Mouse (Mus musculus) intestine, postnatal 0 days (tissue): Measurements from ENCODE around the gene Cmpk2. TPM values are rescaled to one million over a fixed set of nuclear protein-coding genes. Genes with fewer than 3 reads are reported as not detected.
"Not testable (repeated sequence)": the region's sequence is repeated elsewhere in the genome, so short reads cannot be mapped to it uniquely, and the experiment has no call there.

Source experiments
- ATAC-seq: fragments of 200-750 bp; cut with Nextera tagmentation; 2 replicates; pipeline ENCODE4 v1.8.0; 2017; ENCODE audit warnings: mild to moderate bottlenecking, moderate TSS enrichment, moderate library complexity
- H3K27ac ChIP-seq: fragments of 300-500 bp; sonication (generic); 2 replicates; pipeline ENCODE4 v1.5.1; 2014; ENCODE audit warnings: mild to moderate bottlenecking, low read depth, low read length, moderate library complexity
- H3K27me3 ChIP-seq: fragments of 300-500 bp; sonication (generic); replicated peaks from 2 replicates; pipeline ENCODE4 v1.6.1; 2014; ENCODE audit warnings: low read length, mixed read lengths; ENCODE audit not compliant: control insufficient read depth, insufficient read depth
- H3K36me3 ChIP-seq: fragments of 300-500 bp; sonication (generic); 2 replicates; pipeline ENCODE4 v1.6.1; 2014; ENCODE audit warnings: mild to moderate bottlenecking, moderate library complexity; ENCODE audit not compliant: control insufficient read depth, insufficient read depth
- H3K4me1 ChIP-seq: fragments of 300-500 bp; sonication (generic); replicated peaks from 2 replicates; pipeline ENCODE4 v1.6.1; 2014; ENCODE audit warnings: antibody characterized with exemption, low read length, mixed read lengths; ENCODE audit not compliant: control insufficient read depth, insufficient read depth
- H3K4me2 ChIP-seq: fragments of 300-500 bp; sonication (generic); replicated peaks from 2 replicates; pipeline ENCODE4 v1.6.1; 2014; ENCODE audit warnings: low read depth, mild to moderate bottlenecking, moderate library complexity
- H3K4me3 ChIP-seq: fragments of 300-500 bp; sonication (generic); 2 replicates; pipeline ENCODE4 v1.5.1; 2014; ENCODE audit warnings: low read depth, low read length
- H3K9ac ChIP-seq: fragments of 300-500 bp; sonication (generic); 2 replicates; pipeline ENCODE4 v1.6.1; 2014; ENCODE audit warnings: mild to moderate bottlenecking, low read depth, low read length
- H3K9me3 ChIP-seq: fragments of 300-500 bp; sonication (generic); 2 replicates; pipeline ENCODE4 v1.6.1; 2016; ENCODE audit warnings: mixed run types; ENCODE audit not compliant: control insufficient read depth
- CTCF ChIP-seq: sonication (generic); IDR thresholded peaks from 2 replicates; pipeline ENCODE4 v1.5.1; 2016; ENCODE audit warnings: low read depth, mild to moderate bottlenecking, control low read depth, antibody characterized with exemption, moderate library complexity
- WGBS: fragments of 180-500 bp; shearing (Covaris S2); extraction: QIAGEN DNeasy Blood & Tissue Kit; methylation state at CpG from one replicate; pipeline ENCODE4 v1.1.7; 2014; 5-methylcytosine and 5-hydroxymethylcytosine counted together
- polyA plus RNA-seq: library from polyadenylated mRNA; unstranded; fragments of >200 nt; fragmentation: Nextera tagmentation; extraction: Ambion mirVana; gene quantifications from 2 replicates; pipeline ENCODE4 v1.2.1, GENCODE M21; 2015

Cmpk2 gene
- 14.2 and 15.0 TPM in 2 replicates for polyA plus RNA-seq

- peak; percentile 59 for TF ChIP-seq CTCF
- Histone ChIP-seq H3K27ac (peak within 1 kb of the TSS; percentile 79), H3K9ac (peak within 1 kb of the TSS; percentile 82), H3K27me3 (no peaks in the 10 kb centered on the region), H3K4me1 (0 out of 2 replicates have a peak, but pooled peaks cover 4% of the 10 kb centered on the region), H3K9me3 (no peaks in the 10 kb centered on the region), H3K36me3 (no peaks in the 10 kb centered on the region; the same call in 1 of the 2 replicates), H3K4me3 (peak within 1 kb of the TSS; percentile 76), H3K4me2 (peak within 1 kb of the TSS; percentile 98)
- peak; percentile 80 for ATAC-seq
- WGBS = under 1% methylated on average over 66 of the region's 69 CpGs
Measured at GRCm38 (mm10) chr12:26469098-26470041, at the start of gene Cmpk2. Cmpk2 (plus strand) TSS chr12:26469204.

GRCm38 (mm10) chr12:26424841-26425240 lies 44.2 kb upstream of the Cmpk2 start:
- WGBS = 87% methylated on average over 2 of the region's 2 CpGs
- no peak overlapping the region for H3K27ac ChIP-seq
- no peak for ATAC-seq
- H3K9ac ChIP-seq = no peak overlapping the region
- H3K9me3 ChIP-seq = no peaks in the 10 kb centered on the region
- H3K36me3 ChIP-seq = no peaks in the 10 kb centered on the region
- peak; percentile 68 for TF ChIP-seq CTCF
- no peaks in the 10 kb centered on the region for H3K4me1 ChIP-seq
- no peak overlapping the region for H3K4me3 ChIP-seq
- H3K27me3 ChIP-seq = no peaks in the 10 kb centered on the region
- no peak overlapping the region for H3K4me2 ChIP-seq

GRCm38 (mm10) chr12:26428771-26429170 lies 40.2 kb upstream of the Cmpk2 start:
- not testable (repeated sequence) for ATAC-seq, H3K27me3 ChIP-seq, H3K36me3 ChIP-seq, H3K27ac ChIP-seq, H3K4me2 ChIP-seq, H3K9me3 ChIP-seq, H3K4me3 ChIP-seq, H3K4me1 ChIP-seq, H3K9ac ChIP-seq
- 93% methylated on average over 2 of the region's 2 CpGs for WGBS

- no peak for TF ChIP-seq CTCF
- H3K27me3 ChIP-seq = no peaks in the 10 kb centered on the region
- H3K4me2 ChIP-seq = no peak overlapping the region
- no peak overlapping the region for H3K9ac ChIP-seq
- 73% methylated on average over 4 of the region's 4 CpGs for WGBS
- no peak for ATAC-seq
- H3K36me3 ChIP-seq = no peaks in the 10 kb centered on the region
- H3K4me1 ChIP-seq = no peaks in the 10 kb centered on the region
- no peaks in the 10 kb centered on the region for H3K9me3 ChIP-seq
- no peak overlapping the region for H3K4me3 ChIP-seq
- no peak overlapping the region for H3K27ac ChIP-seq
Measured at GRCm38 (mm10) chr12:26436334-26436733, 32.7 kb upstream of the Cmpk2 start.

- Histone ChIP-seq H3K9ac (no peak overlapping the region), H3K4me2 (no peak overlapping the region), H3K9me3 (no peaks in the 10 kb centered on the region), H3K27me3 (no peaks in the 10 kb centered on the region), H3K27ac (no peak overlapping the region), H3K36me3 (no peaks in the 10 kb centered on the region), H3K4me3 (no peak overlapping the region), H3K4me1 (no peaks in the 10 kb centered on the region)
- 44% methylated on average over 3 of the region's 3 CpGs for WGBS
- TF ChIP-seq CTCF = no peak
- ATAC-seq = no peak
Measured at GRCm38 (mm10) chr12:26437950-26438349, 31.1 kb upstream of the Cmpk2 start.

- WGBS = 52% methylated on average over 3 of the region's 3 CpGs
Measured at GRCm38 (mm10) chr12:26439366-26439765, 29.6 kb upstream of the Cmpk2 start.

More at GRCm38 (mm10) chr12:26439366-26439765, 29.6 kb upstream of the Cmpk2 start:
- no peaks in the 10 kb centered on the region for H3K27me3 ChIP-seq
- no peak for ATAC-seq
- no peaks in the 10 kb centered on the region for H3K4me1 ChIP-seq
- no peak overlapping the region for H3K9ac ChIP-seq
- H3K36me3 ChIP-seq = no peaks in the 10 kb centered on the region
- no peaks in the 10 kb centered on the region for H3K9me3 ChIP-seq
- H3K27ac ChIP-seq = no peak overlapping the region
- TF ChIP-seq CTCF = no peak
- no peak overlapping the region for H3K4me2 ChIP-seq
- no peak overlapping the region for H3K4me3 ChIP-seq
